Mouse (Mus musculus) stomach, postnatal 0 days (tissue): Measurements from ENCODE around the gene Rbbp8nl.

Experiments used
- CTCF ChIP-seq: IDR thresholded peaks from 2 replicates; pipeline ENCODE4 v1.5.1; 2016; ENCODE audit warnings: antibody characterized with exemption, low read depth, mild to moderate bottlenecking, moderate library complexity
- EP300 ChIP-seq: optimal IDR thresholded peaks from 2 replicates; pipeline ENCODE3; 2016; ENCODE audit warnings: antibody characterized with exemption

DNA sequence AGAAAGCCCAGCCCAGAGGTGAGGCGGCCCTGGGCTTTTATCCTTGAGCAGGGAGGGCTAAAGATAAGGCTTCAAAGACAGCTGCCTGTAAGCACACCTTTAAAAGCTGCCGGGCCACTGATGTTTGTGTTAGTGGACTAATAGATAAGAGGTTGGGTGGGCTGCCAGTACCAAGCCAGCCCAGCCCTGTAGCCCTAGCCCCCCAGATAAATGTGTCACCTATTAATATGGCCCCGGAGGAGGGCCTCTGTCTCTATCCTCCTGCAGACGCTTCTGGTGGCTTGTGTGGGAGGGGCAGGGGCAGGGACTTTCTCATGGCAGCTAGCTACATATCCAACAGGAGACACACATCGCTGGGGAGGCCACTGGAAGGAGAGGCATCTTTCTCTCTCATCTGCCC is 11.1 kb upstream of the Rbbp8nl start:
- no peak for TF ChIP-seq CTCF
- TF ChIP-seq EP300: no peak
